Mouse (Mus musculus): Measurements from ENCODE around the gene Setd1b. TPM values are rescaled to one million over a fixed set of nuclear protein-coding genes. Genes with fewer than 3 reads are reported as not detected.
"Not testable (repeated sequence)": the region's sequence is repeated elsewhere in the genome, so short reads cannot be mapped to it uniquely, and the experiment has no call there.

Setd1b gene
- polyA plus RNA-seq, 1 experiment from 2014 or later = 13.6 TPM

- Histone ChIP-seq H3K4me2 (no peak within 1 kb of the TSS), H3K9me3 (no peaks in the 10 kb centered on the region), H3K27ac (no peak within 1 kb of the TSS), H3K36me3 (replicated peaks) (no peaks in the 10 kb centered on the region), H3K9ac (no peak within 1 kb of the TSS), H3K4me1 (no peaks in the 10 kb centered on the region), H3K27me3 (no peaks in the 10 kb centered on the region), H3K4me3 (replicated peaks) (no peak within 1 kb of the TSS)
- no peak for ATAC-seq (ENCODE audit: low FRiP score)
- 88% methylated on average over 10 of the region's 10 CpGs for WGBS
Measured at GRCm38 (mm10) chr5:123182651-123183050, 40.7 kb downstream of the Setd1b start, which contains the start of gene Hpd. Gene Hpd (minus strand): TSS chr5:123182727.

GRCm38 (mm10) chr5:123185966-123186365 lies 44.0 kb downstream of the Setd1b start:
- ATAC-seq (ENCODE audit: low FRiP score) = no peak
- Histone ChIP-seq H3K27me3 (no peaks in the 10 kb centered on the region), H3K9ac (no peak overlapping the region), H3K27ac (no peak overlapping the region), H3K4me2 (no peak overlapping the region), H3K4me3 (replicated peaks) (no peak overlapping the region), H3K36me3 (replicated peaks) (no peaks in the 10 kb centered on the region), H3K9me3 (no peaks in the 10 kb centered on the region), H3K4me1 (no peaks in the 10 kb centered on the region)
- 81% methylated on average over 6 of the region's 6 CpGs for WGBS

- Histone ChIP-seq H3K4me2 (no peak overlapping the region), H3K36me3 (replicated peaks) (no peaks in the 10 kb centered on the region), H3K9me3 (no peaks in the 10 kb centered on the region), H3K4me1 (no peaks in the 10 kb centered on the region), H3K27me3 (no peaks in the 10 kb centered on the region), H3K4me3 (replicated peaks) (no peak overlapping the region), H3K27ac (no peak overlapping the region), H3K9ac (no peak overlapping the region)
- ATAC-seq (ENCODE audit: low FRiP score) = no peak
- WGBS = 92% methylated on average over 3 of the region's 3 CpGs
Measured at GRCm38 (mm10) chr5:123187306-123187705, 45.3 kb downstream of the Setd1b start.

- Histone ChIP-seq H3K27ac (no peak overlapping the region), H3K4me2 (no peak overlapping the region), H3K9ac (no peak overlapping the region), H3K4me1 (no peaks in the 10 kb centered on the region), H3K4me3 (replicated peaks) (no peak overlapping the region), H3K27me3 (no peaks in the 10 kb centered on the region), H3K9me3 (no peaks in the 10 kb centered on the region), H3K36me3 (replicated peaks) (no peaks in the 10 kb centered on the region)
- no peak for ATAC-seq (ENCODE audit: low FRiP score)
- WGBS = 72% methylated on average over 3 of the region's 3 CpGs
Measured at GRCm38 (mm10) chr5:123190912-123191311, 48.9 kb downstream of the Setd1b start.

GRCm38 (mm10) chr5:123191427-123191826 lies 49.4 kb downstream of the Setd1b start:
- ATAC-seq (ENCODE audit: low FRiP score) = no peak
- Histone ChIP-seq H3K4me1 (no peaks in the 10 kb centered on the region), H3K4me2 (no peak overlapping the region), H3K9me3 (no peaks in the 10 kb centered on the region), H3K9ac (no peak overlapping the region), H3K4me3 (replicated peaks) (no peak overlapping the region), H3K27ac (no peak overlapping the region), H3K36me3 (replicated peaks) (no peaks in the 10 kb centered on the region), H3K27me3 (no peaks in the 10 kb centered on the region)
- 88% methylated on average over 6 of the region's 6 CpGs for whole genome bisulfite sequencing

- H3K9ac ChIP-seq = no peak overlapping the region
- no peak overlapping the region for H3K27ac ChIP-seq
- ATAC-seq (ENCODE audit: low FRiP score) = no peak
- H3K36me3 ChIP-seq (replicated peaks) = no peaks in the 10 kb centered on the region
- H3K4me2 ChIP-seq = no peak overlapping the region
- no peak overlapping the region for H3K4me3 ChIP-seq (replicated peaks)
- 62% methylated on average over 9 of the region's 9 CpGs for WGBS
- H3K9me3 ChIP-seq = no peaks in the 10 kb centered on the region
- no peaks in the 10 kb centered on the region for H3K27me3 ChIP-seq
- H3K4me1 ChIP-seq = no peaks in the 10 kb centered on the region
Measured at GRCm38 (mm10) chr5:123192606-123193150, 50.7 kb downstream of the Setd1b start.

- 85% methylated on average over 5 of the region's 5 CpGs for WGBS
- no peak for ATAC-seq (ENCODE audit: low FRiP score)
- Histone ChIP-seq H3K9me3 (no peaks in the 10 kb centered on the region), H3K9ac (no peak overlapping the region), H3K4me1 (no peaks in the 10 kb centered on the region), H3K4me3 (replicated peaks) (no peak overlapping the region), H3K36me3 (replicated peaks) (no peaks in the 10 kb centered on the region), H3K27me3 (no peaks in the 10 kb centered on the region), H3K27ac (no peak overlapping the region), H3K4me2 (no peak overlapping the region)
Measured at GRCm38 (mm10) chr5:123193436-123193835, 51.4 kb downstream of the Setd1b start.

- Histone ChIP-seq H3K4me2 (no peak overlapping the region), H3K9me3 (no peaks in the 10 kb centered on the region), H3K9ac (no peak overlapping the region), H3K27ac (no peak overlapping the region), H3K4me3 (replicated peaks) (no peak overlapping the region), H3K27me3 (no peaks in the 10 kb centered on the region), H3K36me3 (replicated peaks) (no peaks in the 10 kb centered on the region), H3K4me1 (no peaks in the 10 kb centered on the region)
- ATAC-seq (ENCODE audit: low FRiP score) = no peak
- 83% methylated on average over 6 of the region's 6 CpGs for WGBS
Measured at GRCm38 (mm10) chr5:123194856-123195255, 52.9 kb downstream of the Setd1b start.

GRCm38 (mm10) chr5:123195500-123196000 lies 53.6 kb downstream of the Setd1b start:
- Histone ChIP-seq H3K9ac (no peak overlapping the region), H3K9me3 (no peaks in the 10 kb centered on the region), H3K27ac (no peak overlapping the region), H3K4me1 (no peaks in the 10 kb centered on the region), H3K4me2 (no peak overlapping the region), H3K36me3 (replicated peaks) (no peaks in the 10 kb centered on the region), H3K4me3 (replicated peaks) (no peak overlapping the region), H3K27me3 (no peaks in the 10 kb centered on the region)
- 93% methylated on average over 16 of the region's 16 CpGs for WGBS
- no peak for ATAC-seq (ENCODE audit: low FRiP score)

- Histone ChIP-seq H3K4me3 (replicated peaks) (no peak overlapping the region), H3K36me3 (replicated peaks) (no peaks in the 10 kb centered on the region), H3K9me3 (no peaks in the 10 kb centered on the region), H3K27ac (no peak overlapping the region), H3K4me2 (no peak overlapping the region), H3K9ac (no peak overlapping the region), H3K4me1 (no peaks in the 10 kb centered on the region), H3K27me3 (no peaks in the 10 kb centered on the region)
- no peak for ATAC-seq (ENCODE audit: low FRiP score)
- 74% methylated on average over 4 of the region's 4 CpGs for WGBS
Measured at GRCm38 (mm10) chr5:123196746-123197145, 54.8 kb downstream of the Setd1b start.

- H3K9me3 ChIP-seq = no peaks in the 10 kb centered on the region
- no peak for ATAC-seq (ENCODE audit: low FRiP score)
- H3K36me3 ChIP-seq (replicated peaks) = no peaks in the 10 kb centered on the region
- 85% methylated on average over 4 of the region's 4 CpGs for WGBS
- H3K9ac ChIP-seq = no peak overlapping the region
- H3K4me2 ChIP-seq = no peak overlapping the region
- no peak overlapping the region for H3K4me3 ChIP-seq (replicated peaks)
- H3K27me3 ChIP-seq = no peaks in the 10 kb centered on the region
- H3K4me1 ChIP-seq = no peaks in the 10 kb centered on the region
- H3K27ac ChIP-seq = no peak overlapping the region
Measured at GRCm38 (mm10) chr5:123198523-123198922, 56.5 kb downstream of the Setd1b start.

- ATAC-seq (ENCODE audit: low FRiP score); H3K4me2 ChIP-seq; H3K4me1 ChIP-seq; H3K9me3 ChIP-seq; H3K27me3 ChIP-seq; H3K9ac ChIP-seq; H3K27ac ChIP-seq; H3K4me3 ChIP-seq (replicated peaks); H3K36me3 ChIP-seq (replicated peaks): not testable (repeated sequence)
- WGBS = 83% methylated on average over 6 of the region's 7 CpGs
Measured at GRCm38 (mm10) chr5:123200816-123201522, 59.0 kb downstream of the Setd1b start.

GRCm38 (mm10) chr5:123201523-123201892 lies 59.5 kb downstream of the Setd1b start:
- no peak for ATAC-seq (ENCODE audit: low FRiP score)
- 88% methylated on average over 7 of the region's 7 CpGs for WGBS
- H3K4me3 ChIP-seq (replicated peaks) = no peak overlapping the region

More at GRCm38 (mm10) chr5:123201523-123201892, 59.5 kb downstream of the Setd1b start:
- no peaks in the 10 kb centered on the region for H3K4me1 ChIP-seq
- no peak overlapping the region for H3K27ac ChIP-seq
- no peaks in the 10 kb centered on the region for H3K9me3 ChIP-seq
- H3K36me3 ChIP-seq (replicated peaks) = no peaks in the 10 kb centered on the region
- H3K4me2 ChIP-seq = no peak overlapping the region
- H3K27me3 ChIP-seq = no peaks in the 10 kb centered on the region
- no peak overlapping the region for H3K9ac ChIP-seq

All from forebrain, embryonic 12.5 days (tissue).